Mouse (Mus musculus): ENCODE results near the gene Pou6f2. TPM values are rescaled to one million over a fixed set of nuclear protein-coding genes. Genes with fewer than 3 reads are reported as not detected.

The Pou6f2 gene
- polyA plus RNA-seq, 1 experiment from 2014 or later = 3.1 TPM

DNA sequence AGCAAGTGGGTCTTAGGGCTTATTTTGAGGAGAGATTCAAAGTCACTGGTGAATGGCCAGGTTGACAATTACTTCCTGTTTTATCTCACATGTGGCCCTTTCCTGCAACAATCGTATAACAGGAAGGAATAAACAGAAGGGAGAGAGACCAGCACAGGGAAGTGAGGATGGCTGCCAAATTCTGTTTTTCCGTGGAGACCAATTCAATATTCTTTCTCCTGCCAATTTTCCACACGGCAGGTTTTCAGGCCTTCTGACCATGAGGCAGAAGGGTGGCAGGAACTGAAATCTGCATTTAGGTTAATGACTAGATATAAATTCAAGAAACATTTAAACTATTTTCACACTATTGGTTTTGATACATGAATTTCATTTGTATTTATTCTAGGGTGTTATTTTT is 224.5 kb downstream of the Pou6f2 start:
- Histone ChIP-seq H3K27ac (ENCODE audit: low read depth, low read length) (no peak overlapping the region), H3K36me3 (ENCODE audit: control insufficient read depth, insufficient read depth, low read length) (no peaks in the 10 kb centered on the region), H3K9ac (ENCODE audit: low read depth, low read length) (no peak overlapping the region), H3K4me1 (ENCODE audit: control insufficient read depth, insufficient read depth, low read length) (no peaks in the 10 kb centered on the region), H3K4me2 (no peak overlapping the region), H3K4me3 (ENCODE audit: low read depth, low read length) (no peak overlapping the region), H3K9me3 (replicated peaks; ENCODE audit: control insufficient read depth, low read length) (no peaks in the 10 kb centered on the region), H3K27me3 (ENCODE audit: control insufficient read depth, insufficient read depth, low read length) (no peaks in the 10 kb centered on the region)
- WGBS (ENCODE audit: insufficient replicate concordance) = 61% methylated on average over 3 of the region's 3 CpGs
- ATAC-seq (replicated peaks; ENCODE audit: insufficient number of reproducible peaks, low FRiP score, low TSS enrichment) = no peak

DNA sequence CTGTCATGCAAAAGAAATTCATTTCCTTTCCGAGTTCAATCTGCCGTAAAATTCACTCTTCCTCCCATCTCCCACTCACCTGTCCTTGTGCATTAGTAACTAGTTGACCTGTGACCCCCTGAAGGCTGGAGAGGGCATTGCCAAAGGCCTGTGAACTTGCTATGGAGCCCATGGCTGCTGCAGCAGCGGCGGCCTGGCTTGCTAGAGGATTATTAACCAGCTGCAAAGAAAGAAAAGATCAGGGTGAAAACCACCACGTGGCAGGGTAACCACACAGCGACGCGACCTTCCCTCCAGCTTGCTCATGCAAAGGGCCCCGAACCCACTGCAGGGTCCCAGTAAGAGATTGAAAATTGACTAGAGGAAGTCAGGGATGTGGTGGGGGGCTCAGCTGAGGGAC is 225.2 kb downstream of the Pou6f2 start:
- H3K9ac ChIP-seq (ENCODE audit: low read depth, low read length) = no peak overlapping the region
- H3K27ac ChIP-seq (ENCODE audit: low read depth, low read length) = no peak overlapping the region
- no peaks in the 10 kb centered on the region for H3K27me3 ChIP-seq (ENCODE audit: control insufficient read depth, insufficient read depth, low read length)
- H3K4me3 ChIP-seq (ENCODE audit: low read depth, low read length) = no peak overlapping the region
- H3K36me3 ChIP-seq (ENCODE audit: control insufficient read depth, insufficient read depth, low read length) = no peaks in the 10 kb centered on the region
- no peak for ATAC-seq (replicated peaks; ENCODE audit: insufficient number of reproducible peaks, low FRiP score, low TSS enrichment)
- H3K9me3 ChIP-seq (replicated peaks; ENCODE audit: control insufficient read depth, low read length) = no peaks in the 10 kb centered on the region
- H3K4me1 ChIP-seq (ENCODE audit: control insufficient read depth, insufficient read depth, low read length) = no peaks in the 10 kb centered on the region
- 52% methylated on average over 9 of the region's 9 CpGs for WGBS (ENCODE audit: insufficient replicate concordance)
- no peak overlapping the region for H3K4me2 ChIP-seq

DNA sequence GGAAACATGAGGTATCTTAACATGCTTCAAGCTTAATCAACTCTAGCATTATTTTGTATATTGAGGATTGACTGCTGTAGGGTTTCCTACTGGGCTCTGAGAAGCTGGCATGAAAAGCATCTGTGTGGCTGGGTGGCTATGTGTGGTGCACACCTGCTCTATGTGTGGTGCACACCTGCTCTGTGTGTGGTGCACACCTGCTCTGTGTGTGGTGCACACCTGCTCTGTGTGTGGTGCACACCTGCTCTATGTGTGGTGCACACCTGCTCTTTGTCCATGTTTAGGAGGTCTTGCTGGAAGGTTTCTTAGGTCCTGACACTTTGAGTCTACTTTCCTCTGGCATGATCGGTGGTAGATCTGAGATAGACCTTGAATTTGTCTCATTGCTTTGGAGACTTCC is 233.3 kb downstream of the Pou6f2 start:
- Histone ChIP-seq H3K4me2 (no peak overlapping the region), H3K27me3 (ENCODE audit: control insufficient read depth, insufficient read depth, low read length) (no peaks in the 10 kb centered on the region), H3K9ac (ENCODE audit: low read depth, low read length) (no peak overlapping the region), H3K9me3 (replicated peaks; ENCODE audit: control insufficient read depth, low read length) (no peaks in the 10 kb centered on the region), H3K36me3 (ENCODE audit: control insufficient read depth, insufficient read depth, low read length) (no peaks in the 10 kb centered on the region), H3K4me1 (ENCODE audit: control insufficient read depth, insufficient read depth, low read length) (no peaks in the 10 kb centered on the region), H3K27ac (ENCODE audit: low read depth, low read length) (no peak overlapping the region), H3K4me3 (ENCODE audit: low read depth, low read length) (no peak overlapping the region)
- ATAC-seq (replicated peaks; ENCODE audit: insufficient number of reproducible peaks, low FRiP score, low TSS enrichment) = no peak
- WGBS (ENCODE audit: insufficient replicate concordance) = 87% methylated on average over 1 of the region's 1 CpGs

DNA sequence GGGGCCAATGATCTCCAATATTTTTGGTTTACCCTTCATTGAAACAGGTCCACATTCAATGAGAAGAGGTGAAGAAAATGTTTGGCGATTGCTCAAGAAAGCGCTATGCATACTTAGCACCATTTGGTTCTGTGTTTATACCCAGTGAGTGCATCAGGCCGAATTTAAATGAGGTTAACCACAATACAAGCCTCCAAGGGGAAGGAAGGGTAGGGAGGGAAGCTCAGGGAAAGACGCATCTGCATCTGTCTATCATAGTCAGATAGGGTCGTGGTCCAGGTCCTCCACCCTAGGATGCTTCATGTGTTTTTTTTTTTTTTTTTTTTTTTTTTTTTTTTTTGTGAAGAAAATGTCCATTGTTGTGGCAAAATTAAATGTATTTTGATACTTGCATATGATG is 236.9 kb downstream of the Pou6f2 start:
- H3K27ac ChIP-seq (ENCODE audit: low read depth, low read length) = no peak overlapping the region
- no peaks in the 10 kb centered on the region for H3K9me3 ChIP-seq (replicated peaks; ENCODE audit: control insufficient read depth, low read length)
- WGBS (ENCODE audit: insufficient replicate concordance) = 59% methylated on average over 5 of the region's 5 CpGs
- no peak for ATAC-seq (replicated peaks; ENCODE audit: insufficient number of reproducible peaks, low FRiP score, low TSS enrichment)
- H3K4me3 ChIP-seq (ENCODE audit: low read depth, low read length) = no peak overlapping the region
- H3K27me3 ChIP-seq (ENCODE audit: control insufficient read depth, insufficient read depth, low read length) = no peaks in the 10 kb centered on the region
- no peak overlapping the region for H3K9ac ChIP-seq (ENCODE audit: low read depth, low read length)
- no peak overlapping the region for H3K4me2 ChIP-seq
- no peaks in the 10 kb centered on the region for H3K36me3 ChIP-seq (ENCODE audit: control insufficient read depth, insufficient read depth, low read length)
- no peaks in the 10 kb centered on the region for H3K4me1 ChIP-seq (ENCODE audit: control insufficient read depth, insufficient read depth, low read length)

DNA sequence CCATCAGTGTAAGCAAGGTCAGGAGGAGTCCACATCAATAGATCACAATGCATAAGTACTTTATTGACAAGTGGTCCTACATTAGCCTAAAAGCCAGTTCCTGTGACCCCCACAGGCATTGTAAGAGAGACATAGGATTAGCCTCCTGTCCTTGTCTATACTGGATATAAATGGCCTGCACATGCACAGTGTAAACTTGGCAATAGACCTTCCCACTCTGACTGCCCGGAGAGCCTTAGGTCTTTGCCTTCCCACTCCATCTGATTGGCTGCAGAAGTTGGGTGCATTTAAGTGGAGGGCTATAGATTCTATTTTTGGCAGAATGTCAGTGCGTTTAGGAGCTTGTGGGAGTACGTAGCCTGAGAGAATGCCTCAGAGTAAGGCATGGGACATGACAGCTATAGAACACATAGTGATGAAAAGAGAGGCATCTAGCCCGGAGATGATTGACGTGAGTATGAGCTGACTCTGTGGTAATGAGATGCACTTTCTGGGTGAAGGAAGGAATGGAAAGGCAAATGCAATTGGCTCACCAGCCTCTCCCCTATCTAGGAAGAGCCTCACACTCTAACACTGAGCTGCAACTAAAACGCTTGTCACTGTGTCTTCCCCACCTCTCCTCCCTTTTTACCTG is 243.4 kb downstream of the Pou6f2 start:
- H3K36me3 ChIP-seq (ENCODE audit: control insufficient read depth, insufficient read depth, low read length) = no peaks in the 10 kb centered on the region
- H3K9me3 ChIP-seq (replicated peaks; ENCODE audit: control insufficient read depth, low read length) = no peaks in the 10 kb centered on the region
- no peak overlapping the region for H3K27ac ChIP-seq (ENCODE audit: low read depth, low read length)
- no peak overlapping the region for H3K4me2 ChIP-seq
- H3K9ac ChIP-seq (ENCODE audit: low read depth, low read length) = no peak overlapping the region
- no peaks in the 10 kb centered on the region for H3K27me3 ChIP-seq (ENCODE audit: control insufficient read depth, insufficient read depth, low read length)
- no peaks in the 10 kb centered on the region for H3K4me1 ChIP-seq (ENCODE audit: control insufficient read depth, insufficient read depth, low read length)
- no peak for ATAC-seq (replicated peaks; ENCODE audit: insufficient number of reproducible peaks, low FRiP score, low TSS enrichment)
- WGBS (ENCODE audit: insufficient replicate concordance) = 60% methylated on average over 6 of the region's 6 CpGs
- H3K4me3 ChIP-seq (ENCODE audit: low read depth, low read length) = no peak overlapping the region

DNA sequence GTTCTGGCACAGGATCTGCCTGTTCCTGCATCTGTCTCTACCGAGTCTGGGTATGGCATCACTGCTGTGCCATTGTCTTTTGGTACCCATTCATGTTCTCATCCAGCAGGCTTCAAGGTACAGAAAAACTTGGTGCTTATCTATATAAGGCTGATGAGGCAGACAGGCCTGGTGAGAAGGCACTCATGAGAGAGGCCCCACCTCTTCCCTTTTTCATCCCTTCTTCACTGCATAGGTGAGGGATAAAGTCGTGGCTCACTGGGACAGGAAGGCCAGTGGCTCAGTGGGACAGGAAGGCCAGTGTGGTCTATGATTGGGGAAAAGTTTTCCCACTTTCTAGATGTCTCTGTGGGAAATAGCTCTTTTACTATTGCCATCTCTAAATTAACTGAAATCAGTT is 263.8 kb downstream of the Pou6f2 start:
- no peak overlapping the region for H3K9ac ChIP-seq (ENCODE audit: low read depth, low read length)
- no peak for ATAC-seq (replicated peaks; ENCODE audit: insufficient number of reproducible peaks, low FRiP score, low TSS enrichment)
- no peaks in the 10 kb centered on the region for H3K36me3 ChIP-seq (ENCODE audit: control insufficient read depth, insufficient read depth, low read length)
- H3K4me1 ChIP-seq (ENCODE audit: control insufficient read depth, insufficient read depth, low read length) = peaks cover 4% of the 10 kb centered on the region; the same call in 1 of the 2 replicates
- no peak overlapping the region for H3K4me2 ChIP-seq
- WGBS (ENCODE audit: insufficient replicate concordance) = 52% methylated on average over 2 of the region's 2 CpGs
- H3K27me3 ChIP-seq (ENCODE audit: control insufficient read depth, insufficient read depth, low read length) = no peaks in the 10 kb centered on the region
- H3K4me3 ChIP-seq (ENCODE audit: low read depth, low read length) = no peak overlapping the region
- H3K9me3 ChIP-seq (replicated peaks; ENCODE audit: control insufficient read depth, low read length) = no peaks in the 10 kb centered on the region
- H3K27ac ChIP-seq (ENCODE audit: low read depth, low read length) = no peak overlapping the region

DNA sequence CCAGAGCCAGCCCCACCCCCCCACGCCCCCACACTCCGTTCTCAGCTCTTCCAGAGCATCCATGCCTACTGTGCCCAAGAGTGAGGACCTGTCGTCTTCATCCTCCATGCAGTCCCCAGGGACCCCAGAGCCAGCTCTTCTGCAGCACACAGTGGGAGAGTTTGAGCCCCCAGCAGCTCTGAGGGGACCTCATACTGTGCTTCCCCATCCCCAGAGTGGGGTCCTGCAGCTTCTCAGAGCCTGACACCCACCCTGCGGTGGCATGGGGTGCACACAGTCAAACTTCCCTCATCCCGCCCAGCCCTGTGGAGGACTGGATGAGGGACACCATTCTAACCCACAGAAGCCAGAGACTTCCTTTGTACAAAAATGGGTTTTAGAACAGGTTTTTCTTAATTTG is 264.3 kb downstream of the Pou6f2 start:
- Histone ChIP-seq H3K4me3 (ENCODE audit: low read depth, low read length) (no peak overlapping the region), H3K27ac (ENCODE audit: low read depth, low read length) (no peak overlapping the region), H3K4me1 (ENCODE audit: control insufficient read depth, insufficient read depth, low read length) (peaks cover 4% of the 10 kb centered on the region; the same call in 1 of the 2 replicates), H3K9me3 (replicated peaks; ENCODE audit: control insufficient read depth, low read length) (no peaks in the 10 kb centered on the region), H3K27me3 (ENCODE audit: control insufficient read depth, insufficient read depth, low read length) (no peaks in the 10 kb centered on the region), H3K4me2 (no peak overlapping the region), H3K9ac (ENCODE audit: low read depth, low read length) (no peak overlapping the region), H3K36me3 (ENCODE audit: control insufficient read depth, insufficient read depth, low read length) (no peaks in the 10 kb centered on the region)
- ATAC-seq (replicated peaks; ENCODE audit: insufficient number of reproducible peaks, low FRiP score, low TSS enrichment) = no peak
- WGBS (ENCODE audit: insufficient replicate concordance) = 58% methylated on average over 5 of the region's 5 CpGs

DNA sequence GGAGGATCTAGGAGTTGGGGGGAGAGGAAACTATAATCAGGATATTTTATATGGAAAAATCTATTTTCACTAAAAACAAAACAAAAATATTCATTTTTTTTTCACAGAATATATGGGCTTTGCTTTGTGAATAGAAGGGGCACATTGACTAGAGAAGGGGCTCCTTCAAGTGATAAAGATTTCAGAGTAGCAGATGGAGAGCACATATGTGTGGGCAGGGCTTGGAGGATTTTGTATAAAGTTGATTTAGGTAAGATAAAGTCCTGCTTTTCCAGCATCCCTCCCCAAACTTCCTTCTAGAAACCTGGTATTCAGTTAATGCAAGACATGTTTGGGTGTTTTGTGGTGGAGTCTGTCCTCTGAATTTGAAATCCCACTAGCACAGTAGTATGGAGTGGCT is 266.2 kb downstream of the Pou6f2 start:
- H3K9me3 ChIP-seq (replicated peaks; ENCODE audit: control insufficient read depth, low read length) = no peaks in the 10 kb centered on the region
- no peaks in the 10 kb centered on the region for H3K36me3 ChIP-seq (ENCODE audit: control insufficient read depth, insufficient read depth, low read length)
- H3K4me2 ChIP-seq = no peak overlapping the region
- no peak for ATAC-seq (replicated peaks; ENCODE audit: insufficient number of reproducible peaks, low FRiP score, low TSS enrichment)
- H3K4me1 ChIP-seq (ENCODE audit: control insufficient read depth, insufficient read depth, low read length) = peaks cover 4% of the 10 kb centered on the region; the same call in 1 of the 2 replicates
- no peak overlapping the region for H3K27ac ChIP-seq (ENCODE audit: low read depth, low read length)
- H3K4me3 ChIP-seq (ENCODE audit: low read depth, low read length) = no peak overlapping the region
- H3K9ac ChIP-seq (ENCODE audit: low read depth, low read length) = no peak overlapping the region
- H3K27me3 ChIP-seq (ENCODE audit: control insufficient read depth, insufficient read depth, low read length) = no peaks in the 10 kb centered on the region

DNA sequence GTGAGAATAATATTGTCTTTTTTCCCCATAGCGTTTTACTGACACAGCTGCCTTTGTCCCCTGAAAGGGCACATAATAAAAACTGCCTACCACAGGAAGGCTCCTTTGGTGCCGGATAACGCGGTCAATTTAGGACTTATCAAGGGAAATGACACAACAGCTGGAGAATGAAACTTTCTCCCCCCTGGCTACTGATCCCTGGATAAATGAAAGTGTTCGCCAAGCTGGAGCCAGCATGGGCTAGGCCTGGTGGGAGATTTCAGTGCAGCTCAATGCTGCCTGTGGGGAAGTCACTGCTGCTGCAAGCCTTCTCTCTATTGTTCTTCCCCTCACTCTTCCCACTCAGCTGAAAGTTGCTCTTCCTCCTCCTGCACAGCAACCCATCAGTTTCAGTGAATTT is 267.8 kb downstream of the Pou6f2 start:
- Histone ChIP-seq H3K27ac (ENCODE audit: low read depth, low read length) (no peak overlapping the region), H3K4me3 (ENCODE audit: low read depth, low read length) (no peak overlapping the region), H3K27me3 (ENCODE audit: control insufficient read depth, insufficient read depth, low read length) (no peaks in the 10 kb centered on the region), H3K36me3 (ENCODE audit: control insufficient read depth, insufficient read depth, low read length) (no peaks in the 10 kb centered on the region), H3K4me2 (no peak overlapping the region), H3K9ac (ENCODE audit: low read depth, low read length) (no peak overlapping the region), H3K4me1 (ENCODE audit: control insufficient read depth, insufficient read depth, low read length) (peaks cover 4% of the 10 kb centered on the region; the same call in 1 of the 2 replicates), H3K9me3 (replicated peaks; ENCODE audit: control insufficient read depth, low read length) (no peaks in the 10 kb centered on the region)
- 40% methylated on average over 5 of the region's 5 CpGs for WGBS (ENCODE audit: insufficient replicate concordance)
- no peak for ATAC-seq (replicated peaks; ENCODE audit: insufficient number of reproducible peaks, low FRiP score, low TSS enrichment)

Data from heart, embryonic 11.5 days (tissue).